Mouse (Mus musculus): Measurements from ENCODE around the gene Grifin. TPM values are rescaled to one million over a fixed set of nuclear protein-coding genes. Genes with fewer than 3 reads are reported as not detected.

The Grifin gene
- 0.94 TPM for polyA plus RNA-seq (2015; fragmentation: Illumina TruSeq; extraction: RNeasy Lipid Tissue Mini Kit (QIAGEN cat#74804); ENCODE audit: low read depth, low replicate concordance)

GRCm38 (mm10) chr5:140564896-140565295, at the start of gene Grifin:
Gene Grifin, minus strand, starts transcription at chr5:140565071.

DNA sequence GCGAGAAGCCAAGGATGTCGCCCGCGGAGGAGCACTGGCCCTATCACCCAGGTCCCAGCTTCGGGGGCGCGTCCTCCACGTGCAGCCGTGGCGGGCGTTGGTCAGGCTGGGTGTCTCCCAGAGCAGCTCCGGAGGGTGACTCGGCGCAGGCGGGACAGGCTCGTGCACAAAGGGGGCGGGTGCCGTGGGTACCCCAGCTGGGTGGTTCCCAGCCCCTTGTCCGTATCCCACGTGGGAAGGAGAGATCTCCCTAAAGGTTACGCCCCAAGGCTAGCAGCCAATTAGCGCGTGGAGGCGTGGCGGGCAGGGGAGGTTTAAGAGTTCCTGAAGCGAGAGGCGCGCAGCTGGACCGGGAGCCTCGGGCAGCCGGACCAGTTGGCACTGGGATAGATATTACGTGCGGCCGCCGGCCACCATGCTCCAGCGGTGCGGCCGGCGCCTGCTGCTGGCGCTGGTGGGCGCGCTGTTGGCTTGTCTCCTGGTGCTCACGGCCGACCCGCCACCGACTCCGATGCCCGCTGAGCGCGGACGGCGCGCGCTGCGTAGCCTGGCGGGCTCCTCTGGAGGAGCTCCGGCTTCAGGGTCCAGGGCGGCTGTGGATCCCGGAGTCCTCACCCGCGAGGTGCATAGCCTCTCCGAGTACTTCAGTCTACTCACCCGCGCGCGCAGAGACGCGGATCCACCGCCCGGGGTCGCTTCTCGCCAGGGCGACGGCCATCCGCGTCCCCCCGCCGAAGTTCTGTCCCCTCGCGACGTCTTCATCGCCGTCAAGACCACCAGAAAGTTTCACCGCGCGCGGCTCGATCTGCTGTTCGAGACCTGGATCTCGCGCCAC, 42.3 kb upstream of the Grifin start, which contains the start of gene Lfng:
Gene Lfng (plus strand): TSS at position 320 of the 835 bp plus-strand sequence.

Other genes starting within 250 kb of the Grifin start
- 11.8 TPM for gene Mad1l1, start 243.5 kb downstream of the Grifin start, polyA plus RNA-seq (2015; fragmentation: Illumina TruSeq; extraction: RNeasy Lipid Tissue Mini Kit (QIAGEN cat#74804); ENCODE audit: low read depth, low replicate concordance)
- 11.8 TPM for gene Nudt1, start 243.4 kb downstream of the Grifin start, polyA plus RNA-seq (2015; fragmentation: Illumina TruSeq; extraction: RNeasy Lipid Tissue Mini Kit (QIAGEN cat#74804); ENCODE audit: low read depth, low replicate concordance)
- 16.7 TPM for gene Mrm2, start 233.2 kb downstream of the Grifin start, polyA plus RNA-seq (2015; fragmentation: Illumina TruSeq; extraction: RNeasy Lipid Tissue Mini Kit (QIAGEN cat#74804); ENCODE audit: low read depth, low replicate concordance)
- 14.8 TPM for gene Snx8, start 175.8 kb downstream of the Grifin start, polyA plus RNA-seq (2015; fragmentation: Illumina TruSeq; extraction: RNeasy Lipid Tissue Mini Kit (QIAGEN cat#74804); ENCODE audit: low read depth, low replicate concordance)
- gene Eif3b, start 145.7 kb downstream of the Grifin start, polyA plus RNA-seq (2015; fragmentation: Illumina TruSeq; extraction: RNeasy Lipid Tissue Mini Kit (QIAGEN cat#74804); ENCODE audit: low read depth, low replicate concordance), result 71.6 TPM
- gene Gm4869, start 119.4 kb downstream of the Grifin start, polyA plus RNA-seq (2015; fragmentation: Illumina TruSeq; extraction: RNeasy Lipid Tissue Mini Kit (QIAGEN cat#74804); ENCODE audit: low read depth, low replicate concordance), result not detected
- gene Chst12, start 59.5 kb downstream of the Grifin start, polyA plus RNA-seq (2015; fragmentation: Illumina TruSeq; extraction: RNeasy Lipid Tissue Mini Kit (QIAGEN cat#74804); ENCODE audit: low read depth, low replicate concordance), result 17.4 TPM
- 20.9 TPM for gene Lfng, start 42.2 kb upstream of the Grifin start, polyA plus RNA-seq (2015; fragmentation: Illumina TruSeq; extraction: RNeasy Lipid Tissue Mini Kit (QIAGEN cat#74804); ENCODE audit: low read depth, low replicate concordance)
- 103 TPM for gene Ttyh3, start 84.0 kb upstream of the Grifin start, polyA plus RNA-seq (2015; fragmentation: Illumina TruSeq; extraction: RNeasy Lipid Tissue Mini Kit (QIAGEN cat#74804); ENCODE audit: low read depth, low replicate concordance)
- gene Iqce, start 137.3 kb upstream of the Grifin start, polyA plus RNA-seq (2015; fragmentation: Illumina TruSeq; extraction: RNeasy Lipid Tissue Mini Kit (QIAGEN cat#74804); ENCODE audit: low read depth, low replicate concordance), result 43.1 TPM
- gene Brat1, start 139.9 kb upstream of the Grifin start, polyA plus RNA-seq (2015; fragmentation: Illumina TruSeq; extraction: RNeasy Lipid Tissue Mini Kit (QIAGEN cat#74804); ENCODE audit: low read depth, low replicate concordance), result 13.8 TPM
- gene Amz1, start 159.1 kb upstream of the Grifin start, polyA plus RNA-seq (2015; fragmentation: Illumina TruSeq; extraction: RNeasy Lipid Tissue Mini Kit (QIAGEN cat#74804); ENCODE audit: low read depth, low replicate concordance), result 9.6 TPM